Mouse (Mus musculus) urinary bladder, postnatal 14 days (tissue): ENCODE measurements around the gene Sf3b5.

Experiments used
- DNase-seq: peaks from one replicate; pipeline ENCODE4 v3.0.0; 2021; ENCODE audit warnings: low spot score

Sf3b5 gene

GRCm38 (mm10) chr10:13005043-13005442 lies at the start of gene Sf3b5:
Sf3b5 (plus strand) TSS chr10:13005343.
- no peak for DNase-seq

- DNase-seq: peak; percentile 24
These were observed 49.3 kb upstream of the Sf3b5 start for GRCm38 (mm10) chr10:12955831-12956230.

DNA sequence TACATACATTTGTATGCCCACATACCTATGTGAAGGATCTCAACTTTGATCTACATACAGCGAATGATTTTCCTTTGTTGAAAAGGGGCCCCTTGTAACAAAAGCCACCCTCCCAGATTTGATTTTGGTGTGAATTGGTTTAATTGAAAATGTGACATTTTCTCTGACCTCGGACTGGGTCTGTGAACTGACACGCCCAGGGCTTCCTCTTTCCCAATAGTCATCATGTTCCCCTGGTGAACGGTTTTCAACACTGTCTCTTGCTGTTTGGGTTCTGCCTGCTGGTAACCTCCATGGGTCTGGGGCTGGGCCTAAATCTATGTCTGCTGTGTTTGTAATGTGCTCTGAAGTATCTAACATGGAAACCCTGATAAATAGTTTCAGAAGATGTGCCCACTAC lies 47.9 kb upstream of the Sf3b5 start:
- DNase-seq: no peak

DNA sequence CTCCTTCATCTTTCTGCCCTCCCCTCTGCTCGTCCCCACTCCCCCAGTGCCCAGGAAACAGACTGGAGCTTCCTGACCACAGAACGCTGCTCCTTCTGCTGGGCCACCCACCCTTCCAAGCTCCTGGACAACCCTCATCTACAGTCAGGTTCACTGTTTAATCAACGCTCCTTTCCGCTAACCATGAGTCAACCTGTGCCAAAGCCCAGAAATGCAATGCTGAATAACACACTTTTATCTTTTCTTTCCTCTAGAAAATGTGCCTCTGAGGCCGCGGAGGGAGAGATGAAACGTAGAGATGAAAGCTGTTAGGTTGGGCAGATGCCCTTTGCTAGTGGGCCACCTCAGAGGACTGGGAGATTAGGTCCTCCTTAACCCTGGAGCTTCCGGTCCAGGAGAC lies 43.6 kb upstream of the Sf3b5 start:
- DNase-seq: no peak

DNA sequence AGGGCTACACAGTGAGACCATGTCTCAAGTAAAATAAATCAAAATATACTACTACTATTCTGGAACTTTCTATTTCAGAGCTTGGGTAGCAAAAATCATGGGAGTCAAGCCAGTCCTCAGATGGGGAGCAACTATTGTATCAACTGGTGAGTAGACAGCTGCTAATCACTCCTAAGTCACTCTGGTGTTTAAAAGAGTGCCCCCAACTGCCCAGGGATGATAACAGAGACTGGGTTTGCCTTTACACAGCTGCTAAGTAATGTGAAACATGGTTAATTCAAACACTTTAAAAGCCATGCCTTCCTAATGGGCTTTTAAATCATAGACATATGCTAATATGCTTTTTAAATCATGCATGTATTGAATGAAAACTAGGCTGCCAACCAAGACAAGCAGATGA lies 42.9 kb upstream of the Sf3b5 start:
- DNase-seq: no peak

GRCm38 (mm10) chr10:12963362-12964147 lies 41.6 kb upstream of the Sf3b5 start:
- DNase-seq: no peak

DNA sequence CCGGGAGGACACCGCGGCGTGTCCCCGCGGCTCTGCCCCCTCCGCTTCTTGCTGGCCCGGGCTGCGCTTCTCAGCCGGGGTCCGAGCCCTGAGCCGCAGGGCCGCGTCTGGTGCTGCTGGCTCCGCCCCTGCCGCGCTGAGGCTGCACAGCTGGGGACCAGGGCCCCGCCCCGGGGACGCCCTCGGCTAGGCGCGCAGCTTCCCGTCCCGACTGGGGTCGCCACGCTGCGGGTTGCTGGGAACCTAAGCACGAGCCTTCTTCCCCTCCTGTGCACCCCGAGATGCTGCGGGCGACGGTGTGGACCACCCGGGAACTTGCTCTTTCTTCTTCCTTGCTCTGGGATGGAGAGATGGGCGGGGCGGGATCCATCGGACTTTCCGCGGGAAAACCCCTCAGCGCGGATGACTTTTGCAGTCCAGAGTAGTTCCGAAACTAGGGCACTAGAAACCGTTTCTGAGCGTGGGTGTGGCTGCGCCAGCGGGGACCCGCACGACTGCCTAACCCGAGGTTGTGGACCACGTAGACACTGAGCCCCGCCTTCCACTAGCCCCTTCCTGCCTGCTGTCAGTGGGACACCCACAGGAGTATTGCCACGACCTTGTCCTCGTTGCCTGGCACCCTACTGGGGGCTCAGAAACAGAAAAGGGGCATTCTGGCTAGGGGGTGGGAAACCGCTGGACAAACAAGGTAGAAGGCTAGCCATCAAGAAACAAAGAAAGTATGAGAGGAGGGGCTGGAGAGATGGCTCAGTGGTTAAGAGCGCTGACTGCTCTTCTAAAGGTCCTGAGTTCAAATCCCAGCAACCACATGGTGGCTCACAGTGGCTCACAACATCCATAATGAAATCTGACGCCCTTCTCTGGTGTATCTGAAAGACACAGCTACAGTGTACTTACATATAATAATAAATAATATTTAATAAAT lies 40.7 kb upstream of the Sf3b5 start, which contains the start of gene Stx11:
Stx11 (minus strand) TSS at position 148 of the 925 bp plus-strand sequence.
- peak; percentile 67 for DNase-seq

GRCm38 (mm10) chr10:12965669-12966180 lies 39.4 kb upstream of the Sf3b5 start:
- no peak for DNase-seq

- no peak for DNase-seq
These were observed 30.6 kb upstream of the Sf3b5 start for GRCm38 (mm10) chr10:12974572-12974971.

DNA sequence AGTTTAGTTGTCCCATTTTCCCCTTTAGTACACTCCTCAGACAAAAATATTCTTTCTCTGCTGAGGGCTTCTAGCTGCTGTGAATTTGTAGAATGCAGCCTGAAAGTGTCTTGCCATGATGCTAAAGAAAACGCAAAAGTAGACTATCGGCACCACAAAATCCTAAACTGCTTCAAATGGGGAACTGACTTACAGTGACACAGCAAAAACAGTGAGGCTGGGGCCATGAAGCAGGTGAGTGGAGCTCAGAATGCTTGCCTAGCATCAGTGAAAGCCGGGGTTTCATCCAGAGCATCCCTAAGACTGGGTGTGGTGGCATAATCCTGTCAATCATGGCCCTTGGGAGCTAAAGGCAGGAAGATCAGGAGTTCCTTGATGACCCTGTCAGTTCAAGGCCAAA lies 29.7 kb upstream of the Sf3b5 start:
- no peak for DNase-seq

GRCm38 (mm10) chr10:12975957-12976356 lies 29.2 kb upstream of the Sf3b5 start:
- DNase-seq: no peak

- no peak for DNase-seq
These were observed 28.6 kb upstream of the Sf3b5 start for GRCm38 (mm10) chr10:12976552-12976951.

DNA sequence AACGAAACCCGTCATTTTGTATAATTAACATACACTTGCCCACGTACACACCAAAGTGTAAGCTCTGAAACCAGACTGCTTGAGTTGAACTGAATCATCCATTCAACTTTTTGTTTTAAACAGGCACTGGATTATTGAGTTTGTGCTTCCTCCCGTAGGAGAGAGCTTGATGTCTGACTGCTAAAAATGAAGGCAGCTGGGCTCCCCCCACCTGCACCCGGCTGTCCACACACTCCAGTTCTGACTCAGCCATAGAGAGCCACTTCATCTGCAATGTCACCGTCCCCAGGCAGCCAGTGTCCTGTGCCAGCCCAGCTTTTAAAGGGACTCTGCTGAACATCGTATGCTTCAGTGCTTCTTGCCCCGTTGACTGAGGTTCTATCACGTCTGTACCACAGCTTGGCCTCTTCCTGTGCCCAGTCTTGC lies 27.3 kb upstream of the Sf3b5 start:
- DNase-seq: no peak

DNA sequence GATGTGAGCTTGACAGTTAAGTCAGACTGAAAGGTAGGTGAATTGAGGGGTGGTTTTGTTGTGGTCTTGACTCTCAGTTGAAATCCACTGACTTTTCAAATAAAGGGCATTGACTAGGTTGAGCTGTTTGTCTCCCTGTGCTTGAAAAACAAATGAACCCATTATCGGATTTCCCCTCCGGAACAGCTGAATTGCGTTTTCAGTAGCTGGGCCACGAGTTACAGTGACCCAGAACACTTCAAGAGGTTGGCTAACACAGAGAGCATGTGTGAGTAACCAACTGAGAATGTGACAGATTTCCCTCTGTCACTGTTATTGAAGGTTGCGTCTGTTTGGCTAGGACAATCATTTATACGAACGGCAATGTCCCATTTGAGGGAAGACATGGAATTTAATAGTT lies 24.1 kb upstream of the Sf3b5 start:
- DNase-seq: no peak

DNA sequence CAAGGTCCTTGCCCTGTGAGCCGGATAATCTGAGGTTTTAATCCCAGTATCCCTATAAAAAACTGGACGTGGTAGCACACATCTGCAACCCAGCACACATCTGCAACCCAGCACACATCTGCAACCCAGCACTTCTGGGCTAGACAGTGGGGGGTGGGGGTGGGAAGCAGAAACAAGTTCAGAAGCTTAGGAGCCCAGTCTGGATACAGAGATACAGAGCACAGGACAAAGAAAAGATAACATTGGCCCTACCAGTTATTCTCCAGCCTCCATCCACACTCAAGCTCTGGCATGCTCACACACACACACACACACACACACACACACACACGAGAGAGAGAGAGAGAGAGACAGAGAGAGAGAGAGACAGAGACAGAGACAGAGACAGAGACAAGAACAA lies 21.6 kb upstream of the Sf3b5 start:
- no peak for DNase-seq

DNA sequence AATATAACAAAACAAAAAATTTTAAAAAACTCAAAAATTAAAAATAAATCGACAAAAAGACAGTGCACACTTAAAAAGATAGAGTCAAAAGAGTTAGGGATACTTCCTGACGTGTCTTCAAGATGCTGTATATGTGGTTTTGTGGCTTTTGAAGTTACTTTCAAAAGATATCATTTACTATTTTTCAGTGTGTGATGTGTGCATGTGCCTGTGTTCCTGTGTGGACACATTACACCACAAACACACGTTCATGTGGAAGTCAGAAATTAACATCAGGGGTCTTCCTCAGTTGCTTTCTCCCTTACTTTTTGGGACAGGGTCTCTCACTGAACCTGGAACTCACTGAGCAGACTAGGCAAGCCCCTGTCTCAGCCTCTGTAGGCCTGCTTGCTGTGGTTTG lies 20.1 kb upstream of the Sf3b5 start:
- no peak for DNase-seq

GRCm38 (mm10) chr10:12986485-12986884 lies 18.7 kb upstream of the Sf3b5 start:
- DNase-seq: no peak

DNA sequence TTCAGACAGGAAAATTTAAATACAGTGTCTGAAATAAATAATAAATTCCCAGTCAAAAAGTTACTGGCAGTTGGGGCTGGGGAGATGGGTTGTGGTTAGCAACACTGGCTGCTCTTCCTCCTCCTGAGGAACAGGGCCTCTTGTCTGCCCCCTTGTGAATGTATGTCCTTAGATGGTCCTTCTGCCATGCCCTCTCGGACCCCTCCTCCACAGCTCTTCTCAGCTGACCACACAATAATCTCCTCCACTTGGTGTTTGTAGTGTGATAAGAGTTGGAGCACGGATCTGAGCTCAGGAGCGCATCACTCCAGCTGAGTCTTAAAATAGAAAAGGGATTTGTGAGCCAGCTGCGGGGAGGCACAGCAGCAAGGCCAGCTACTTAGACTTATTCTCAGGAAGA lies 18.2 kb upstream of the Sf3b5 start:
- no peak for DNase-seq

- DNase-seq: no peak
These were observed 13.2 kb upstream of the Sf3b5 start for GRCm38 (mm10) chr10:12991953-12992352.

DNA sequence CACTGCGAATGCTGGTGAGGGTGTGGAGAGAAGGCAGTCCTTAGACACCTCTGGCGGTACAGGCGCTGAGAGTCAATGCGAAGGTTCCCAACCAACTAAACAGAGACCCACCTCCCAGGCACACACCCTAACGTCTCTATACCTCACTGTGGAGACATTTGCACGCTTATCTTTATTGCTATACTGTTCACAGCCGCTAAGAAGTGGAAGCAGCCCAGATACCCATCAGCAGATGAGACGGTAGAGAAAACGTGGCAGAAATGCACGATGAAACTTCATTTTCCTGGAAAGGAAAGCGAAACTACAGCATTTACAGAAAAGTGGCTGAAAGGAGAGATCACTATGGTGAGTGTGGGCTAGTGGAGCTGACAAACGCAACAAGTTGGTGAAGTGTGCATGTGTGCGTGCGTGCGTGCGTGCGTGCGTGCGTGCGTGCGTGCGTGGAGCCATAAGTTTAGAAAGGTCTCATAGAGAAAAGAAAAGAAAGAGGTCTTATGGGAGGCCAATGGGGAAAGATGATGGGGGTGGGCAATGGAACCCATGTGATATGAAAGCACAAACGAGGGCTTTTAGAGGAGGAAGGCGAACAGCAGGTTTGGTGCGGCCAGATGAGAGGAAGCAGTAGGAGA lies 11.6 kb upstream of the Sf3b5 start:
- no peak for DNase-seq

DNA sequence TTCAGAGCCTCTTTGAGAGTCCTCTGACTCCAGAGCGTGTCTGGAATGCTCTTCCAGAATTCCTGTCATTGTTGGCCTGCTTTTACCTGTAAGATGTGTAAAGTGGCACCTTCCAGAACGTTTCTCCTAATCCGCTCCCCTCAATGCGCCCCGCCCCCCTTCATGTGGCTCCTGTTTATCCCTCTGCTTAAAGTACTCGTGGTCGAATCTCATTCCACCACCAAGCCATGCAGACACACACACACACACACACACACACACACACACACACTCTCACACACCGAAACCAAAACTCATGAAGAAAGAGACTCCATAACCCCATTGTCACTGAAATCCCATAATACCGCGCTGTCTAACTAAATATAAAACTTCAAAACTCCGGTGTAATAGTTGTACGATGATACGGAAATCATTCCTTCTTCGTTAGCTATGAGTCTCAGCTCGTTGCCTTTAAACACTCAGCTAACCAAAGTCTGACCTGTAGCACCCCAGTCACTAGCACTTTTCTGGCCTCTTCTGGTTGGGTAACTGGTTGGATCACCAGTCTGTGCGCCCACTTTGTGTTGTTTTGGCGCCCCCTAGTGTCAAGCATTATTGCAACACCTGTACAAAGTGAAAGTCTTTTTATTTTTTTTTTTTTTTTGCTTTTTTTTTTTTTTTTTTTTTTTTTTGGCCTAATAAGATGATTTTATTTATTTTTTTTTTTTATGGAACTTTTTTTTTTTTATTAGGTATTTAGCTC lies 8.2 kb upstream of the Sf3b5 start:
- peak; percentile 92 for DNase-seq
